Mouse (Mus musculus): ENCODE measurements around the gene Dusp12.

Gene Dusp12

DNA sequence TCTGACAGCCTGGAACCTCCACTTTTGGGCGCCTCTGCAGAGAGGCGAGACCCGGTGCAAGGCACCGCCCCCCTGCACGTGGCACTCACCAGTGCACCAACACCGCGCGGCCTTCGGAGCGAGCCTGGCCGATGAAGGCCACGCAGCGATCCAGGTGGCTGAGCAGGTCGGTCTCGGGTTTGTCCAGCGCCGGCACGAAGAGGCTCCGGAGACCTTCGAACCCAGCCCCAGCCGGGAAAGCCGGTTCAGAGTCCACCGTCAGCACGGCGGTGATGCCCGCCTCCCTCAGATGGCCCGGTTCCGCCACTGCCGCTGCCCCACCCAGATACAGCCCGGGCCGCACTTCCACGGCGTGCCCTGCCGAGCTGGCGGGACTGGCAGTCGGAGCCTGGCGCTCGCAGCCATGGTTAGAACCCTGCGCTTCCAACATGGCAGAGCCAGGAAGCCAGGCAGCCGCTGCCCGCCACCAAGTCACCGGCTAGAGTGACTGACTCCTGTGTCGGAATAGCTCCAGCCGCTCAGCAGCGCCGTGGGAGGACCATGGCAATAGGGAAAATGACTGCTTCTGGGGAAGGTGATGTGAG, at the start of gene Dusp12, which contains the start of gene Gm26620:
Gene Dusp12, minus strand, starts transcription at position 563 of the 584 bp plus-strand sequence.
Gene Gm26620, plus strand, starts transcription at position 88 of the 584 bp plus-strand sequence.
- DNase-seq, result peak; percentile 81

DNA sequence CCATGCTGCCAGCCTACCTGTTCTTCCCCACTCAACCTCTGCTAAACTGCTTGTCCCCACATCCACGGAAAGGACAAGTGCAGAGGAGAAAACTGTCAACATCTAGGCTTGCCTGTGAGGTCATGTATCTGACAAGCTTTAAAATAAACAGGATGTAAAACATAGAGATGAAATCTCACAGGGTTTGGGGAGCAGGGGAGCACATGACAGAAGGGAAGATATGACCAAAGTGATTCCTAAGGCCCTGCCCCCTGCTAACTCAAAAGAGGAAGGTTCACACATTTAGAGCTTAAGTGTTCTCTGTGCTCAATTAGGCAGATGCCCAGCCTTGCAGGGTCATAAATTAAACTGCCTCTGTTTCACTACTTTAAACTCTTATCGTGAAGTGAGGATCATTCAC, 49.0 kb upstream of the Dusp12 start:
- DNase-seq, result no peak

DNA sequence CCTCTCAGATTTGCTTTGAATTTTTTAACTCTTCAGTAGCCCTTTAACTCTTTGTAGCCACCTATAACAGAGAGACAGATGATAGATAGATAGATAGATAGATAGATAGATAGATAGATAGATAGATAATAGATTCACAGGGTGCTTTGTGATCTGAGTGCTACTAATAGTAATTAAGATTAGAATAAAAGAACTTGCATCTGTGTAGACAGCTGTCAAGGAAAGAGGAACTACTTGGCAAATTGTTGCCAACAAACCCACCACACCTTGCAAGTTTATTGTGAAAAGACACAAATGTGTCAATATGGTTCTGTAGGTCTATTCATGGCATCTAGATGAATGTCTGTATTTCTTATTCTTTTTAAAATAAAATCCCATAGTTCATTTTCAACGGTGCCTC, 48.6 kb upstream of the Dusp12 start:
- no peak for DNase-seq

DNA sequence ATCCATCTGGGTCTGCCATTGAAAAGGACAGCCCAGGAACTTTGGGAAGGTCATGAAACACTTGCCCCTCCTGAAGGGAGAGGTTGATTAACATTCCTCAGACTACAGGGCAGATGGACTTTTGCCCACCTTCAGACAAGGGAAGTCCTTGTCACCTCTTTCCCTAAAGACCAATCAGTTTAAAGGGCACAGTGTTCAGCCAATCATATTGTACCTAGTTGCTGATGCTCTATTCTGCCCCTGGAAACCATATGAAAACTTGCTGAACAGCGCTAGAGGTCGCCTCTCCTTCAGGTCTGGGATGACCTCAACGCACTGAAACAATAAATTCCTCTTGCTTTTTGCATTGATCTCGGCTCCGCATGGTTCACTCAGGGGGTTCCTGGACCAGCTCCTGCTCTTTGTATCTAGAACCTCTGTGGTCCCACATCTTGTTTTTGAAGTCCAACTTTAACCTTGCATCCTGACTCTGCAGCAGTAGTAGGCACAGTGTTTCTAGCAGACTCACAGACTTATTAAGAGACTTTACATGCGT, 48.1 kb upstream of the Dusp12 start:
- DNase-seq, result no peak

DNA sequence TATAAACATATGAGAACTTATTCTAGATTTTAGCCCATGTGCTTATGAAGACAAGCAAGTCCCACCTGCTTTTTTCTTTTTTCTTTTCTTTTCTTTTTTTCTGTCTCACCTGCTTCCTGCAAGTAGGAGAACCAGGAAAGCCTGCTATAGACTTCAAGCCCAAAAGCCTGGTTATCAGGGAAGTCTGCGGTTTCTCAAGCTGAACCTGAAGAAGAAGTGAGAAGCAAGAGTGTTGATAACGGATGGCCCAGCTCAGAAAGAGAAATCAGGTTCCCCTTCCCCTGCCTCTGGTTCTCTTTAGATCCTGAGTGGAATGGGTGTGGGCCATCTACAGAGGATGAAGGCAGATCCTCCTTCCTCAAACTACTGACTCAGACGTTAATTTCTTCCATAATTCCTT, 46.7 kb upstream of the Dusp12 start:
- DNase-seq, result no peak

DNA sequence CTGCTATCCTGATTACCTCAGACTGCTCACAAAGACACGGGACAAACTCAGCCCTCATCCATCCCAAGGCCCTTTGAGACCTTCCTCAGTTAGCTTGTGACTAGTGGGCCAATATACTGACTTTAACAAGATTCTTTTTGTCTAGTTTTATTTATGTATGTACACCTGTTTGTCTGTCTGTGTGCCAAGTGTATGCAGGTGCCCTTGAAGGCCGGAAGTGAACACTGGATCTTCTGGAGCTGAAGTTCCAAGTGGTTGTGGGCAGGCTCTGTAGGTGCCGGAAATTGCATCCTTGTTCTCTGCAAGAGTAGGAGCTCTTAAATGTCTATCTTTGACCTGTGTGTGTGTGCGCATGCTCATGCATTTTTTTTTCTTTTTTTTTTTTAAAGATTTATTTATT, 43.9 kb upstream of the Dusp12 start:
- DNase-seq, result no peak

DNA sequence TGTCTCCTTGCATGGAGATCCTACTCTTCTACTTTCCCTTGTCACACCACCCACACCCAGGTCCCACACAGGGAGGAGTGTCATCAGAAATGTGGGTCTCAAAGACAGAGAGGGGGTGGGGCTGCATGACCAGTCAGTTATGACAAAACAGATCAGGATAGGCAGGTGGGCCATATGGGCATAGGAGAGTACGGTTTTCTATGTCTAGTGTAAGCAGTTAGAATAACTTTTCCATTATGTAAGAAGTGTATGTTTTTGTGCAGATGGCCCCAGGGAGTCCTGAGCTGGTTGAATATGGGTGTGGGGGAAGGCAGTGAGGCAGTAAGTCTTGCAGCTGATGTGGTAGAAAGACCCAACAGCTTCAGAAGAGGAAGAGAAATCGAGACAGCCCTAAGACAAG, 43.1 kb upstream of the Dusp12 start:
- no peak for DNase-seq

DNA sequence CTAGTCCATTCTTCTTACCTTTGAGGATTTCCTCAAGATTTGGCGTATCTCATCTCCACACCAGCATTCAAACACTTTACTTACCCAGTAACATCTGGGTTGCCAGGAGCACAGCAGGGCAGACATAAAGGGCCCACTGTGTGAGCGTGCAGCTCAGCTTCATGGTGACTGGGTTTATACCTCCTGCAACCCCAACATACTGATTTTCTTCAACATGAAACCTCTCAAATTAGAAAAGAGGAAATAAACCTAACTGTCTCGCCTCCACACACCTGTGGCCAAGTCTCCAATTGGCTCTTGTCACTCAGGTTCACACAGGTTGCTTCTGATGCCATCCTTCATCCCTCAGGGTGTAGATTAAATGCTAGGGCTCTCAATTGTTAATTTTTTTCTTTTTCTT, 42.0 kb upstream of the Dusp12 start, which contains the start of gene Fcrla:
Gene Fcrla, minus strand, starts transcription at position 206 of the 400 bp plus-strand sequence.
- no peak for DNase-seq

DNA sequence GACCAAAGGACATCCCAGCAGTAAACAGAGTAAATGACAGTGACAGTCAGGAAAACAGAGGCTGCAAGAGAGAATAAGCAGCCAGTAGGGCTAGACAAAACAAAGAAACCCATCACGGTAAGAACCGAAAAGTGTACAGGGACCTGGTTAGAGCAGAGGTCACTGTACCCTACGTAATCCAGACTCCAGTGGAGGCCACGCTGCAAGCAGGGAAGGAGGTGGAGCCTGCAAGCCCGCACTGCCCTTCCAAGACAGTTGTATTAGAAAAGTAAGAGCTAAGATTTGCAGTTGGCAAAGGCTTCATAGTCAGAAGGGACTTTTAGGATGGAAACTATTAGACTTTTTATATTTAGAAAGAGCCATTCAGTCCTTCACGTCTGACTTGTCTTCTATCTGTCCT, 41.6 kb upstream of the Dusp12 start:
- DNase-seq, result no peak

DNA sequence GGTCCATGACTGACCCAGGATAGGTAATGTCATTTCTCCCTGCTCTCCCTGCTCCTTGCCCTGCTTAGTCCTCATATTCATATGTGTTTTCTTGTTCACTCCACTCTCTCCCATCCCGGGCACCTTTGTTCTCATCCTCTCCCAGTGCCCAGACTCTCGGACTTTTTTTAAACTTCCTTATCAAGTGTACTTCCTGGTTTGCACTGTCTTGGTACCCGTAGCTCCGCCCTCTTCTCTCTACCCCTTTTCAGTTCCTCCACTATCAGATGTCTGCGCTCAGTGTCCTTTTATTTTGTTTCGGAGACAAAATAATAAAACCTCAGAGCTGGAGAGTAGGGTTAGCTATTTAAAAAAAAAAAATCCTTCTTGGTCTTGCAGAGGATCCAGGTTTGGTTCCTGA, 39.1 kb upstream of the Dusp12 start:
- DNase-seq, result no peak

DNA sequence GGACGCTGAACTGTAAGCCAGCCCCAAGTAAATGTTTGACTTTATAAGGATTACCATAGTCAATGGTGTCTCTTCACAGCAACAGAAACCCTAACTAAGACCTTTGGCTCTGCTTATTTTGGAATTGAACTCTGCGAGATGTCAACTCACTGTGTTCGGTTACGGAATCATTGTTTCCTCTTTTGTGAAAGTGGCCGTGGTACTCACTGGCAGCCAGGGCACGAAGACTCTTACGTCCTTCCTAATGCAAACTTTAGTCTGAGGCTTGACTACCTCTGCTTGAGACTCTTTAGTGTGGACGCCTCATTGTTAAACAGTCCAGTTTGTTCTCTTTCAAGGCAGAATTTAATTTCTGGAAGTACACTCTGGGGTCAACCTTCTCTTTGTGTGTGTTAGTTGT, 34.0 kb upstream of the Dusp12 start:
- DNase-seq, result no peak

DNA sequence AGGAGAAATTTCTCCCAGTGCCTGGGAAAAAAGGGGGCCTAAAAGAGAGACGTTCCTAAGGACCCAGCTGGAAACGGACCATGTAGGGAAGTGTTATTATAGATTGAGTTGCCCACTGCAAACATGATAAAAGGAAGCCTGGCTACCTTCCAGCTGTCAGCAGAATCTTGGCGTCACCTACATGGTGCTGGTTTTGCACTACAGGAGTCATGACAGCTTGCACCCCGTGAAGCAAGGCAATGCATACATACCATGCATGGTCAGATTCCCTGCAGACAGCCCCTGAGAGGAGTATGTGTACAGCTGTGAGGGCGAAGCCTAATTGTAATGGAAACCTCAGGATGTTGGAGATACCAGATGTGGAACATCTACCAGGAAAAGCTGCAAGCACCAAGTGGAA, 30.3 kb upstream of the Dusp12 start:
- no peak for DNase-seq

DNA sequence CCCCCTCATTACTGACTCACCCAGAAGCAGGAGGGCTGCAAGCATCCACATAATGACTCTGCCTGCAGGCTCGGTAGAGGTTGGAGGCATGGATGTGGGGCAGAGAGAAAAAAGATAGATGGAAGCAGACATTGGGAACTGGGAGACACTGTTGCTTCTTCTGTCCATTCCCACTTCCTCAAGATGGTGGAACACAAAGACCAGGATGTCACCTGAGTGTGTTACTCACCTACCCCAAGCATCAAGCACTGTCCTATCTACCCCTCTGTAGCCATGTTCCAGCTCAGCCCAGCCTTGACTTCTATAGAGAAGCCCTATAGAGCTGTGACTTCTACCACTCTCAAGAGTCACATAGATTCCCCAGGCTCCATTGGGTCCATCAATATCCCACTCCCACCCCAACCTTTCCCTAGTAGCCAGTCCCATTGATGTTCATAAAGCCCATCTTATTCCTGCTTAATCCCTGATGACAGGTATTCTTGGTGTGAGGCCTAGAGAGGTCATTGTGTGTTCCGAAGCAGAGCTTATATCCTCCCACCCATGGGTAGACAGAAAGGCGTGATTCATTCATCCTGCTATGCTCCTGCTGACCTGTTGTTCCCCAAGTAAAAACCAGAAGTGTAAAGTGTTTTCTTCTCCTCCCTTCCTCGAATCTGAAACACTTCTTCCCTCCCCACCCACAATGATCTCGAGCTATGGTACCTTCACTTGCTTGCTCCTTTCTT, 27.7 kb upstream of the Dusp12 start, which contains the start of gene Fcrlb:
Gene Fcrlb, minus strand, starts transcription at position 51 of the 725 bp plus-strand sequence.
- no peak for DNase-seq

DNA sequence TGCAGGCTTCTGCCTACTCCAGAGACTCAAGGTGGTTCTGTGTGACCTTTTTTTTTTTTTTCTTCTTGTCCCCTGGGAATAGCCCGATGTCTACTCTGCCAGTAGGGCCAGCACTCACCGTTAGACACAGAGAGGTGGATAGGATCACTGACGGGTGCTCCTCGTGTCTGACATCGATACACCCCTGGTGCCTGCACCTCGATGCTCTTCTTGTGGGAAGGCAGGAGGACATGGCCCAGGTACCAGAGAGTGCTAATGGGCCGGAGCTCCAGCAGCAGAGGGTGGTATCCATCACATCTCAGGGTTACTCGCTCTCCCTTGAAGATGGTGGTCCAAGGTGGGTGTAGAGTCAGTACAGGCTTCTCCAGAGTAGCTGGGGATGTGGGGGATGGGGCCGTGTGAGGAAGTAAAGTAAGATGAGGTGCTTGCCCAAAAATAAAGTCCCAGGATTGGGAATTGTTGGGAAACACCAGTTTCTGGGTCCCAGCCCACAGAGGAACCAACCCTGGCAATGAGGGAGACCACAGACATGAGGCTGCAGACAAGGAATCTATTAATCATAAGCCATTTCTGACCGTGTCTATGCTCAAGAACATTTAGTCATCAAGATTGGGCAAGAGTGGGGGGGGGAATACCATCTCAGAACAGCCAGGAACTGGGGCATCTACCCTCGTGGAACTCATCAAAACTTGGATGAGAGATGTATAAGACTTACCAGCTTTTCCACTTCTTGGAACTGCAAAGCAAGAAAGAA, 26.7 kb upstream of the Dusp12 start:
- DNase-seq, result no peak

DNA sequence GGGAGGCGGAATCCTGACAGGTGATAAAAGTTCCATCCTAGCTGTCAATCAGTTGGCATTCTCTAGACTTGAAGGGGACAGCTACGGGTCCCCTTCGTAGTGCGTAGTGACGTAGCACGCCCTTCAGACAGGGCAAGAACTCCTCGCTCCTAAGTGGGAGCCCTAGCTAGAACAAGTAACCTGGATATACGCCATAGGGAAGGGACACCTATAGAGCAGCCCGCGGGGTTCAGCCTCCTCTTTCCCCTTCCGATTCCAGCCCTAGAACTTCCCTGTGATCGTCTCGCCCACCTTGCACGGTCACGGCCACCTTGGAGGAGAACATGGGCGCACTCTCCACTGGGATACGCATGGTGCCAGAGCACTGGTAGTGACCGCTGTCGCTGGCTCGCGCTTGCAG, 23.0 kb upstream of the Dusp12 start:
- peak; percentile 27 for DNase-seq

DNA sequence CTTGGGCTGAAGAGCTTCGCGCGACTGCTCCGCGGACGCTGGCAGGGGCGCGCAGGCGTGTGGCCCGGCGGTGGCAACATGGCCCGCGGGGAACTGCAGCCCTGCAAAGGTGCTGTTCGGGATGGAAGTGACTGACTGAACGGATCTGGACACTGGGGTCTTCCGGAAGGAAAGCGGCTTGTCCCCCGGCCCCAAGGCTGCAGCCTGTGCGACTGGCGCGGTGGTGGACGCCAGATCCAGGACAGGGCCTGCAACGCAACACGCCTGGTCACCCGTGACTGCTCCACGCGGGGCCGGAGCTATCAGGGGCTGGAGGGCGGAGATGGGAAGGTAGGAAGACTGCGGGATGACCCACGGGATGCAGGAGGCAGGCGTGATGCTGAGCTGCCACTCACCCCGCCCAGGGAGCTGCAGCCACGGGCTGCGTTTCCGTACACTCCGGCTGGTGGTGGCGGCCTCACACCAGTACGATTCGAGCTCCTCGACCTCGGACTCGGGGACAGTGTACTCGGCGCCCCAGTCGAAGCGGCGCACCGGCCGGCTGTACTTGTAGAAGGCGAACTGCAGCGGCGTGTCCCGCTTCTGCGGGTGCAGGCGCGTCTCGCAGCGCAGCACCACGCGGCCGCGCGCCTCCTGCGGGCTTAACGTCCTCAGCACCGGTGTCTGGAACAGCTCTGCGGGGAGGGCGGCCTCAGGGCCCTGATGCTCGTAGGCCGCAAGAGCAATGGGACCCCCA, 22.3 kb upstream of the Dusp12 start:
- DNase-seq, result peak; percentile 51

DNA sequence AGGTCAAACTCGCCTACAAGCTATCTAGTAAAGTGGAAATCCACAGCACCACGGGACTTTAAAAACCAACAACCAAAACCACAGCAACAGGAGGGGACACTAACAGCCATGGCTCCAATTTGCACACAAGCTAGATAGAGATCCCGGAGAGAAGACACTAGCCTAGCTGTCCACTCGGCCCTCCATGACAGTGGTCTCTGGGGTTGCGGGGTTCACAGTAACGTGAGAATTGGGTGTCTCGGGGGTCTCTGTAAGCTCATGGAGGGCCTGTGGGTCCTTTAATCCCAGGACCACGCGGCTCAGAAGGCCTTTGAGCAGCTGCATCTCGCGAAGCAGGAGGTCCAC, 21.7 kb upstream of the Dusp12 start:
- DNase-seq, result no peak

DNA sequence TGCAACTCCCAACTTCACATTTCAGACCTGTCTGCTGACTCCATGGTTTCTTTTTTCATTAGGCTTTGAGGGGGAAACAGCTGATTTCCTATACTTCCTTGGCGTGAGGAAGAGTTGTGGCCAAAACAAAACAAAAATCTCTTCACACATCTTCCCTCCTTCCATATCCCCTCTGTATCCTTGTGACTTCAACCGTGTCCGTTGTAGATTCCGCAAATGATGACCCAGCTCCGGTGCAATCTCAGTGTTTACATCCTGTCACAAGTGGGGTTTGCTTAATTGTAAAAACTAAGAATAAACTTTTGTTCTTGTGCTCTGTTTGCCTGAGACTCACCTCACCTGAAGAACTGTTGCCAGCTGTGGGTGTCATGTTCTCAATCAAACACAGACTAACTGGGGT, 18.1 kb upstream of the Dusp12 start:
- DNase-seq, result no peak

DNA sequence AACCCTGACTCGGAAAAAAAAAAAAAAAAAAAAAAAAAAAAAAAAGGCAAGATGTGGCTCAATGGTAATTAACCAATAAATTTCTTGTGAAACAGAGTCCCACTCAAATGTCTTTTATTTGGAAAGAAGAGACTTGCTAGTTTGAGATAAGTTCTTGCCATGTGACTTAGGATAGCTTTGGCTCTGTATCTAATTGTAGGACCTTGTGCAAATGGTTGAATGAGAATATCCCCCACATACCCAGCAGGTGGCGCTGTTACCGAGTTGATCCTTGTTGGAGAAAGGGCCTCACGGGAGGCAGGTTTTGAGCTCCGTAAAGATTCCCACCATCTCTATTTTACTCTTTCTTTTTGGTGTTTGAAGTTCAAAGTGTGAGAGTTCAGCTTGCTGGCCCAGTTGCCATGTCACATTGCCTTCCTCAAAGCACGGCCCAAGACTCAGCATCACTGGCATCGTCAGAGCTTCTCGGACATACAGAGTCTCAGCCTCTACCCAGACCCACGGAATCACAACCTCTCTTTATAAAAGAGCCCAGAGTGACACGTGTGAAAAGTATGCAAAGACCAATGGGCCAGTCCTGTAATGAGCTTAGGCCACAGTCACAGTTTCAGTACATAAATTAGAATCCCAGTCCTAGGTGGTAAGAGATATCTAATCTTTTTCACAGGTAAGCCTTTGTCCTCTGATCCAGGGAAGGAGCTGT, 16.3 kb upstream of the Dusp12 start:
- DNase-seq, result peak; percentile 73

DNA sequence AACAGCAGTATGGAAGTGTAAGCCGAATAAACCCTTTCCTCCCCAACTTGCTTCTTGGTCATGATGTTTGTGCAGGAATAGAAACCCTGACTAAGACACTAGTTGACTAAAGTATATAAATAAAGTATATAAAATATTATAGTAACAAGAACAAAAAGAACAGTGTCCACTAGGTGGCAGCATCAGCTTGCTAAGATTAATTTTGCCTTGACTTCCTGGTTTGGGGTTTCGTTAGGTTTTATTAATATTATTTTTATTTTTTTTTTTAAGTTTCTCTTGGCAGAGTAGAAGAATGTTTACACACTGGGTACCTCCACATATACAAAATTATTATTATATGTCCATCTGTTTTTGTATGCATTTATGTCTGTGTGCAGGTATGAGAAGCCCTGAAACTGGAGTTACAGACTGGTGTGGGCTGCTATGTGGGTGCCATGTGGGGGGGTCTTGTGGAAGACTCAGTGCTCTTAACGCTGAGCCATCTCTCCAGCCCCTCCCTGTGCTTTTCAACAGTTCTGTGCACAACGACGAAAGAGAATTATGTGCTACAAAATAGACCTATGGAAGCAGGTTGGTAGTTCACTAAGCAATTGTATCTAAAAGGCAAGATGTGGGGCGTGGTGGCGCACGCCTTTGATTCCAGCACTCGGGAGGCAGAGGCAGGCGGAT, 15.6 kb upstream of the Dusp12 start:
- DNase-seq, result peak; percentile 21

DNA sequence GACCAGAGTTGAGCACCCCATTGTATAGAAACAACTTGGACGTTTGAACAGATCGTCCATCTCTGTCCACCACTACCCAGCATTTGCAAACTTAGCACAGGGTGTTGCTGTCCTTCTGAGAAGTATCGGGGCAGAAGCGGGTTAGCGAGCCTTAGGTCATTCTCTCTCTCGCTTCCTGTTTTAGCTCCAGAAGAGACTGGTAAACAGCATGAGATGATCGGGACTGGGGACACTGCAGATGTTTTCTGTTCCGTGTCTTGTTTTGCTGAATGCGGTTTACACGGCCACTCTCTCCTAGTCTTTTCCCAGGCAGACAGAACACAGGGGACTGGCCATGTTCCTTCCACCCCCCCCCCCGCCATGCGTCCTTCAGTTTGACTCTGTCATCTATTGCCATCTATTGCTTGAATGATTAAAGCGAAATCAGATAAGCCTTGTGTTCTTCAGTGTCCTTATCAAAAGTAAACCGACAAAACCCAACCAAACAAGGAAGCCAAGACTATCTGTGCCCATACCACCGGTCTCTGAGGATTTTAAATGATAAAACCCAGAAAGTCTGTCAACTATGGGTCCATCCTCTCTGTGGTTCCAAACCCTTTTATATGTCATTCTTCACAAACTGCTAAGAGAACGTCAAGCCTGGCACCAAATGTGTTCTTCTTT, 13.2 kb upstream of the Dusp12 start:
- DNase-seq, result no peak

All from cerebellum, adult 11 months (tissue).